Mouse (Mus musculus) spleen, adult 2 months (tissue): Measurements from ENCODE around the gene Gm49450. TPM values are rescaled to one million over a fixed set of nuclear protein-coding genes. Genes with fewer than 3 reads are reported as not detected.
A peak's percentile ranks its signal among the peaks of the same experiment; 100 is the strongest.

Experiments used
- DNase-seq, 2 experiments: peaks; one replicate each; pipeline versions ENCODE4 v3.0.0 to v3.0.0-alpha.2; 2012 to 2021; ENCODE audit warnings: low spot score in 2 of 2, low read depth in 1 of 2
- H3K27ac ChIP-seq: fragments of 200-500 bp; 2 replicates; pipeline ENCODE4 v1.5.1; 2012; ENCODE audit warnings: low read length, inconsistent platforms; ENCODE audit not compliant: insufficient read depth
- H3K27me3 ChIP-seq: fragments of 200-500 bp; 2 replicates; pipeline ENCODE4 v1.6.1; 2012; ENCODE audit warnings: mild to moderate bottlenecking, moderate library complexity, low read length, inconsistent platforms; ENCODE audit not compliant: control insufficient read depth, insufficient read depth
- H3K36me3 ChIP-seq: fragments of 200-500 bp; 2 replicates; pipeline ENCODE4 v1.6.1; 2012; ENCODE audit warnings: mild to moderate bottlenecking, low read length, inconsistent platforms; ENCODE audit not compliant: control insufficient read depth, insufficient read depth
- H3K4me1 ChIP-seq: fragments of 200-500 bp; 2 replicates; pipeline ENCODE4 v1.6.1; 2011; ENCODE audit warnings: inconsistent platforms; ENCODE audit not compliant: control insufficient read depth, insufficient read depth, insufficient read length
- H3K4me3 ChIP-seq: fragments of 200-500 bp; 2 replicates; pipeline ENCODE4 v1.5.1; 2011; ENCODE audit warnings: mild to moderate bottlenecking, inconsistent platforms; ENCODE audit not compliant: insufficient read depth, insufficient read length; ENCODE audit errors: extremely low read depth
- CTCF ChIP-seq: fragments of 200-500 bp; IDR thresholded peaks from 2 replicates; pipeline ENCODE4 v1.5.1; 2011; ENCODE audit warnings: mild to moderate bottlenecking, inconsistent platforms; ENCODE audit not compliant: insufficient read depth, insufficient read length, insufficient replicate concordance; ENCODE audit errors: extremely low read depth
- POLR2A ChIP-seq: fragments of 200-500 bp; IDR thresholded peaks from 2 replicates; pipeline ENCODE4 v1.6.1; 2011; ENCODE audit warnings: low read depth, low read length, inconsistent platforms
- WGBS: fragments of 180-500 bp; shearing (Covaris S2); methylation state at CpG from one replicate; pipeline ENCODE4 v1.1.7; 2018; 5-methylcytosine and 5-hydroxymethylcytosine counted together
- polyA plus RNA-seq: library from polyadenylated mRNA; depleted of rRNA; stranded (reverse); fragments of >200 nt; gene quantifications from 2 replicates; pipeline ENCODE4 v1.2.3, GENCODE M21; 2012

Gm49450 gene
- polyA plus RNA-seq, 1 experiment: 16.3 TPM

GRCm38 (mm10) chr15:98894746-98895634 lies 58.4 kb downstream of the Gm49450 start:
- no peak for TF ChIP-seq POLR2A
- no peak for TF ChIP-seq CTCF
- Histone ChIP-seq H3K4me3 (no peak overlapping the region), H3K27ac (no peak overlapping the region), H3K4me1 (peaks cover 13% of the 10 kb centered on the region), H3K27me3 (peaks cover 26% of the 10 kb centered on the region), H3K36me3 (no peaks in the 10 kb centered on the region)
- WGBS: 10% methylated on average over 38 of the region's 38 CpGs
- no peak for DNase-seq

DNA sequence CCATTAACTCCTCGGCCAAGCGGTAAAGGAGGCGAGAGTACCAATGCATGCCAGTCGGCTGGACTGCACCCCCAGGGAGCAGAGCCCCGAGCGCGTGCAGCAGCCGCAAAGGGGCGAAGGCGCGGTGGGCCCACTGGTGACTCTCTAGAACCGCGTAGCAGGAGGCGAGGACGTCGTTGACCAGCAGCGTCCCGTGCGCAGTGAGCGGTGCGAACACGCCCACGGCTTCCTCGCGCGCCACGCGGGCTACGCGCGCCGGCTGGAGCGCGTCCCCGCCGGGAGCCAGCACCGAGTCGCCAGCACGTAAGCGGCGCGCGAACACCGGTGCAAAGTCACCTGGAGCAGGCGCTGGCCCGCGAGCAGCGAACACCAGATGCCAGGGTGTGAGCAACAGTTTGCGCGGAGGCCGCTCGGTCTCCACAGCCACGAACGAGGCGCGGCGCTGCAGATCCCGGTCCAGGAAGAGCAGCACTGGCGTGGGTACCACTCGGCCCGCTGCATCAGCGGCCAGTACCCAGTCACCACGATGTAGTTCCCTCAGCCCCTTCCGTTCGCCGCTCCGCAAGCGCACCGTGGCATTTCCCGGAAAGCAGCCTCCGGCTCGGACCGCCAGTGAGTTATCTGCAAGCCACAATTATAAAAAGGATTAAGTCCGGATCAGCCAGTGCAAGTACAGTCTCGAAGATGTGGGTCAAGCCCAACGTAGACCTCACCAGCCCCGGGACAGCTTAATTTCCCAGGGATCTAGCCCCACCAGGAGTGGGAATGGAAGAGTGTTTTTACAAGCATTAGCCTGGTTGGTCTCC lies 59.2 kb downstream of the Gm49450 start, which contains the start of gene Rhebl1:
Gene Rhebl1, minus strand, starts transcription at position 601 of the 806 bp plus-strand sequence.
- H3K4me1 ChIP-seq: peaks cover 13% of the 10 kb centered on the region
- WGBS: under 1% methylated on average over 77 of the region's 77 CpGs
- peaks cover 26% of the 10 kb centered on the region for H3K27me3 ChIP-seq
- DNase-seq: no peak
- H3K4me3 ChIP-seq: peak within 1 kb of the TSS; percentile 60
- H3K27ac ChIP-seq: no peak within 1 kb of the TSS
- no peaks in the 10 kb centered on the region for H3K36me3 ChIP-seq
- TF ChIP-seq POLR2A (no peak), CTCF (no peak)

- Histone ChIP-seq H3K27me3 (peaks cover 22% of the 10 kb centered on the region), H3K4me1 (peaks cover 12% of the 10 kb centered on the region), H3K36me3 (no peaks in the 10 kb centered on the region), H3K27ac (no peak overlapping the region), H3K4me3 (no peak overlapping the region)
- no peak for DNase-seq
- WGBS: 85% methylated on average over 4 of the region's 4 CpGs
- TF ChIP-seq POLR2A (no peak), CTCF (no peak)
Observed at GRCm38 (mm10) chr15:98893036-98893435, 60.3 kb downstream of the Gm49450 start.

DNA sequence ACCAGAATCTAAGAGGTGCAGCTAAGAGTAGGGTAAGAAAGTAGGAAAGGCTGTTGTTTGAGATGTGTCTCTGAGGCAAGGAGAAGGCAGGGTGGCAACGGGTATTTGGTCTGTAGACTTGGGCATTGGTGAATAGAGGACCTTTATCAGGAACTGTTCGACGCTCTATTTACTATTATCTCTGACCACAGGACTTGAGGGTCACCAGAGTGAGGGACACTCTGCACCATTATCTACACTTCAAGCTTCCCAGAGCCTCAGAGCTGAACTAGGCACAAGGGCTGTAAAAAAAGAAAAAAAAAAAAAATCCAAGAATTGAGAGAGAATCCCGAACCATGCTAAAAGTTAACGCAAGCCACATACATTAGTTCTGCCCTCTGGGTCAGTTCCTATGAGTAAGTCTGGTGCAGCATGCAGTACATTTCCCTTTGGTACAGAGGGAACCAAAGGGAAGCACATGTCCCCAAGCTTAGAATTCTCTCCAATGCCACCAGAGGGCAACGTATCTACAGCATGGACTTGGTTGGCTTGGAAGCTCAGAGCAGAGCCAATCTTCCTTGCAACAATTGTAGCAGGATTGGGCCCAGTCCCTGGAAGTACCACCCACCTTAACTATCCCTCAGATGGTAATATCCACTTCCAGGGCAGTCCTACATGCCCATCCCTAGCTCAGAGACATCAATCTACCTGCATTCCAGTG lies 61.3 kb downstream of the Gm49450 start:
- H3K4me3 ChIP-seq: no peak overlapping the region
- TF ChIP-seq POLR2A (no peak), CTCF (peak; percentile 54; the same call in 1 of the 2 replicates)
- DNase-seq: peak; percentile 46 to 53

DNA sequence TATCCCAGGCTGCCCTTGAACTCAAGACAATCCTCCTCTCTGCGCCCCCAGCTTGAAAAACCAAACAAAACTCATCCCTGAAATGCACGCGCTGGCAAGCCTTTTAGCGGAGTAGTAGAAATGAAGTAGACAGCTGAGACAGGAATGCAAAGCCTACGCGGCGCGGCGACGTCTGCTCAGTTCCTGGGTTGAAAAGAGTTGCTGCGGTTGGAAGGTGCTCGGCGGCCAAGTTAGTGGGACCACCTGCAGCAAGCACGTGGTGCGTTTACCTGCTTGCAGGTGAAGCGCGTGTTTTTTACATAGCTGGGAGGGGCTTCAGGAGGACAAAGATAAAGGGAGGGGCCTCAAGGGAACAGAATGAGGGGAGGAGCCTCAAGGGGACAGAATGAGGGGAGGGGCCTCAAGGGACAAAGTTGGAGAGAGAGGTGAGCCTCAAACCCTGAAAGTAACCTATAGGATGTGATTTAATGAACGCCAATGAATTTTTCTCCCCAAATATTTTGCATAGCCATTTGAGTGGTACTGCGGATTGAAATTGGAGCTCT lies 62.1 kb downstream of the Gm49450 start:
- Histone ChIP-seq H3K4me3 (no peak overlapping the region), H3K4me1 (peaks cover 10% of the 10 kb centered on the region; the same call in 1 of the 2 replicates), H3K36me3 (no peaks in the 10 kb centered on the region), H3K27me3 (peaks cover 16% of the 10 kb centered on the region), H3K27ac (no peak overlapping the region)
- DNase-seq: no peak
- no peak for TF ChIP-seq CTCF
- no peak for TF ChIP-seq POLR2A
- WGBS: 40% methylated on average over 19 of the region's 19 CpGs

More for the DNA sequence above, 61.3 kb downstream of the Gm49450 start:
- Histone ChIP-seq H3K4me1 (peaks cover 10% of the 10 kb centered on the region; the same call in 1 of the 2 replicates), H3K36me3 (no peaks in the 10 kb centered on the region), H3K27ac (no peak overlapping the region), H3K27me3 (peaks cover 17% of the 10 kb centered on the region)
- WGBS: 26% methylated on average over 6 of the region's 6 CpGs

DNA sequence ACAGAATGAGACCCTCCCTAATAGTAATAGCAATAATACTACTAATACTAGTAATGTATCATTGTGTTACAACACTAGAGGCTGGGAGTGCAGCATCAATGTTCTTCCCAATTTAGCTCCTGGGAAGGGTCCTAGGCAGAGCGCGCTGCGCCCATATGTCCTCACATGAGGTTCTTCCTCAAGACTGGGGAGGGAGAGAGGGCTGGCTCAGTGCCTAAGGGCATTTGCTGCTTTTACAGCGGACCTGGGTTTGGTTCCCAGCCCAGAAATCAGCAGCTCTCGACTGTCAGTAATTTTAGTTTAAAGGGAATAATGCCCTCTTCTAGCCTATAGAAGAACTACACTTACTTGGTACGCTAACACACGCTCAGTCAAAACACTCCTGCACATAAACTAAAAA lies 65.8 kb downstream of the Gm49450 start:
- Histone ChIP-seq H3K36me3 (no peaks in the 10 kb centered on the region), H3K27ac (no peak overlapping the region), H3K4me1 (no peaks in the 10 kb centered on the region), H3K4me3 (no peak overlapping the region), H3K27me3 (no peaks in the 10 kb centered on the region)
- no peak for DNase-seq
- WGBS: 84% methylated on average over 7 of the region's 7 CpGs
- TF ChIP-seq CTCF (no peak), POLR2A (no peak)
